Mouse (Mus musculus) liver (tissue): ENCODE data around the gene Pjvk.
"Not testable (repeated sequence)": the region's sequence is repeated elsewhere in the genome, so short reads cannot be mapped to it uniquely, and the experiment has no call there.

ENCODE experiments used
- DNase-seq: peaks from one replicate; pipeline ENCODE4 v3.0.0-alpha.2; 2020; ENCODE audit warnings: mixed read lengths

The Pjvk gene

DNA sequence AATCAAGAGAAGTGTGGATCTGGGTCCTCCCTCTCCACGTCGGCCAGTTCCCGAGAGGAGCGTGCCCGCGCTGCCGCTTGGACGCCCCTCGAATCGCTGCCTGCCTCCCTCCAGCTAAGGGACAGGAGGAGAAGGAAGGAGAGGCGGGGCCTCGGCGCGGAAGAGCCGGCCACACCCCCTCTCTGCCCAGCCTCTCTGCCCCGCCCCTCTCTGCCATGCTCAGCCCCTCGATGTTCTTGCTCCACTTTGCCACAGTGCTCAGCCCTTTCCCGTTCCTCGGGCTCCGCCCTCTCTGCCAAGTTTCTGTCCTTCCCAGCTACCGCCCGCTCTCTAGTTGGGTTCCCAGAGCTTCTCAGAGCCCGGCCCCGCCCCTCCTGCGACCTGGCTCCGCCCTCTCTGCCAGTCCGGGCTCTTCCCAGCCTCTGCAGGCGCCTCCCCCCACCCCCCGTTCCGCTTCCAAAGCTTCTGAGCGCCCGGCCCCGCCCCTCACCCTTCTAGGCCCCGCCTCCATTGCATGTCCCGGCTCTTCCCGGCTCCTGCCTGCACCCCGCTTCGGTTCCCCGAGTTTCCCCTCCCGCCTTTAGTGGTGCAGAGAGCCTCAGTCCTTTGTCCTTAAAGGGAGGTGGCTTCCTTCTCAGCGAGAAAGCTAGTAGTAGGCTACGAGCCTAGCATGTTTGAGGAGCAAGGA lies at the start of gene Pjvk, which contains the start of gene Prkra:
Gene Pjvk, plus strand, starts transcription at position 594 of the 688 bp plus-strand sequence.
Gene Prkra, minus strand, starts transcription at position 133 of the 688 bp plus-strand sequence.
- DNase-seq: peak; percentile 98

DNA sequence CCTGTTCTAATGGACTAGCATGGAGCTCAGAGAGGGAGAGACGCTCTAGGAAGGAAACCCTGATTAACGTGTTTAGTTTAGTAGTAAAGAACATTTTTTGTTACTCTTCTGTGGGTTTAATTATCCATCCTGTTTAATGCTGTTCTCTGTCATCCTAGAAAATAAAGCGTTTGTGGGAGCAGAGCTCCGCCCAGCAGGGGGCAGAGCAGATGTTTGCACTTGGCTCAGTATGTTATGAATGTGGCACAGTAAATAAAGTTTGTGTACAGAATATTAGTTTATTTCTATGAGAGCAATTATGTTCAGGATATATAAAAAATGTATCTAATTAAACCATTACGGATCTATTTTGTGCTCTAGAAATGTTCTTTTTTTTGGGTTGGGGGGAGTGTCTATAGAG lies 49.1 kb upstream of the Pjvk start:
- DNase-seq: no peak

DNA sequence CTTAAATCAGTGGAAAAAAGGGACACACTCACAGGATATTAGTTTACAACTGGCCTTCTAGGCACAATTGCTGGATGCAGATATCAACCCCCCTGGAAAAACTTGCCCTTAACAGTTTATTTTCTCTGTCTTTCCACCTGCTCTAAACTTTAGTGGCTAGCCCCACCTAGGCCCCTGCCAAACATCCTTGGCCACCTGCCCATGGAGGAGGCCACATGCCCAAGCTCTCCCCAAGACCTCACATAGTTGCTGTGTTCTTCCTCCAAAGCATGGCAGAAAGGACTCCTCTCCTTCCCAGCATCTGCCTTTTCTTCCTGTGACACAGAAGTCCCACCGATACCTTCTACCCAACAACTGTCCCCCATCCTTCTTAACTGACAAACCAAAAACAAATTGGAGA lies 46.0 kb upstream of the Pjvk start:
- DNase-seq: no peak

DNA sequence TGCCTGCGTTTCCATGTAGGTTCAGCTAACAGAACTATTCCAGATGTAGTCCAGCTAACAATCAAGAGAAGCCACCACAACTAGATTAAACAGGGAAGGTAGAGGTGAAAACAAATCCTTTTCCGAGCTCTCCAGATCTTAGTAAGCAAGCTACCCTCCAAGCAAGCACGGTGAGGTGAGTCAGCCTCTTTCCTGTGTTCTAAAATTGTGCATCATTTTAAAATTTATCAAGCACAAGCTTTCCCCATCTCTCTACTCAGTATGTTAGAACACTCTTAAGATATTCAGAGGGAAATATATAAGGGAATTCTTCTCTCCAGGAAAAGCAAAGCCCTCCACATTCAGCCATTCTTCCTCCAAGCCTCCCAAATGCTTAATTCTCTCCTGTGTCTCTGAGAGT lies 41.6 kb upstream of the Pjvk start:
- DNase-seq: no peak

DNA sequence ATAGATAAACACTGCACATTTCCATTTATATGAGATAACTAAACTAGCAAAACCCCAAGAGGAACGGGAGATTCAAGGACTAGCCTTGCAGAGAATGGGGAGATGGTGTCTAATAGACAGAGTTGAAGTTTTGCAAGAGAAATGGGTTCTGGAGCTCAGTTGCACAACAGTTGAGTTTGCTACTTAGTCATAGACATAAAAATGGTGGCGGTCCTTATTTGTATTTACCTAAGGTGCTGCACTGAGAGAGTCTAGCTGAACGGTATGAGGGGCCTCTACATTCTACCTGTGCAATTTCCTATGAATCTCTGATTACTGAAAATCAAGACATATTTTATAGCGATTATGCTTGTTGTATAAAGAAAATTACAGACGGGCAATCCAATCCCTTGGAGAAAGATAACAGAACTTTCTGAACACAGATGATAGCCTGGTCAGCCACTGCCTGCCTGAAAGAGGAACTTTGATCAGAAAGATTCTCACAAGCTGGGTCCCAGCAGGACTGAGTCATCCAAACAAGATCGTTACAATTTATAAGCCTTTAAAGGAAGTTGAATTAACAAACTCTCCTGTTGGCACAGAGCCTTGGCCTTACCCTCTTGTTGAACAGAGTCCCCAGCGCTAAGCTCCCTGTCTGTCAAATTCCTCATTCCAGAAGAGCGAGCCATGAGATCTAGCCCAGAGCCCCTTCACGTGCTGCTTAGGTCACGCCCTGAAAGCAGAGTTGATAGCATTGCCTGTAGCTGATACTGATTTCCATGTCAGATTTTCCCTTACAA lies 37.8 kb upstream of the Pjvk start:
- no peak for DNase-seq

DNA sequence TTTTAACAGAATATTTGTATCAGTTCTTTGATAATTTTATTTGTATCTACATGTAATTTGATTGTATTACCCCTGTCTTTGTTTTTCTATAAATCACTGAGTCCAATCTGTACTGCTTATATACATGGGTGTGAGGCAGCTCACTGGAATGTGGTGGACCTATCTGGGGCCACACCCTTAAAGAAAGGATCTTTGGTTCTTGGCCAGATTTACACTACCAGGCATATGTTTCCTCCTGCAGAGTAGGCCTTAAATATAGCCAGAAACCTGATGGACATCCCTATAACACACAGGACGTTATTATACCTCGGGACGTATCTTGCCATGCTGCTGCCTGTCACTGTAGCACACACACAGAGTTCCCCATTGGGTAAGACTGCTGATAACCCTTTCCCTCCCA lies 36.3 kb upstream of the Pjvk start:
- DNase-seq: no peak

DNA sequence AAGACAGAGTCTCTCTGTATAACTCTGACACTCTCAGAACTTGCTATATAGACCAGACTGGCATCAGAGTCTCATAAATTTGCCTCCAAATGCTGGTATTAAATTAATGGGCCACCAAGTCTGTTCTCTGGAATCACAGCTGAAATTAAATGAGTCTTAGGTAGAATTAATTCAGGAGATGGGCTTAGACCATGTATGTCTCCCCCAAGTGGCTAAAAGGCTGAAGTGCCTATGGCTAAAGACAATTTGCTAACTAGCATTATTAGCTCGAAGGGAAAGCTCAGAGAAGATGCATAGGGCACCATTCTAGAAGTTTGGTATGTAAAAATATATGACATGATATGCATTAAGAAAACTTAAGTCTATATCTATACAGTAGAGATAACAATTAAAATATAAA lies 30.2 kb upstream of the Pjvk start:
- no peak for DNase-seq

DNA sequence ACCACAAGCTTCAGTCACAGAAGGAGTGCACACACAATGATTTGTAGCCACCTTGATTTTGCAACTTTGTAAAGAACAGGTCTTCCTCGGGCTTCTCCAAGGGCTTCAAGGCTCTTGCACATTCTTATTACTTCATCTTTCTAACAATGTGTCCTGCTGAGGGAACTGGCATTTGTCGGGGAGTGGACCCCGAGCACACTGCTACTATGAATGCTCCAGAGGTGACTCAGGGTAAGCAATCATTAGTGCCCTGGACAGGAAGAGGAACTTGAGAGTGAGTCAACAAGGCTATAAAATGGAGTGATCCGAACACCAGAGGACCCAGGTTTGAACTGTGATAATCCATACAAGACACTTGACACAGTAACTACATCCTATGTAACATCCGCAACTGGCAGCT lies 28.1 kb upstream of the Pjvk start:
- DNase-seq: no peak

DNA sequence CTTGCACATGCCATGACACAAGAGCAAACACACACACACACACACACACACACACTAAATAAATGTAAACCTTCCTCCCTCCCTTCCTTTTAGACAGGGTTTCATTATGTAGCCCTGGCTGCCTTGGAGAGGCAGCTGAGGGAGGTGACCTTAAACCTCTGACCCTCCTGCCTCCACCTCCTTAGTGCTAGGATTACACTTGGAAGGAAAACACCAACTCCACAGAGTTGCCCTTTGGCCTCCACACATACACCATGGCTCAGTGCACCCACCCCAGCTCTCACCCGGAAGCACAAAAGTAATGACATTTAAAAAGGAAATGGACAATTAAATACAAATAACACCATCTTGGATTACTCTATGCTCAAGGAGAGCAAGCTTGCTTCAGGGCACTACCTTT lies 26.6 kb upstream of the Pjvk start:
- no peak for DNase-seq

DNA sequence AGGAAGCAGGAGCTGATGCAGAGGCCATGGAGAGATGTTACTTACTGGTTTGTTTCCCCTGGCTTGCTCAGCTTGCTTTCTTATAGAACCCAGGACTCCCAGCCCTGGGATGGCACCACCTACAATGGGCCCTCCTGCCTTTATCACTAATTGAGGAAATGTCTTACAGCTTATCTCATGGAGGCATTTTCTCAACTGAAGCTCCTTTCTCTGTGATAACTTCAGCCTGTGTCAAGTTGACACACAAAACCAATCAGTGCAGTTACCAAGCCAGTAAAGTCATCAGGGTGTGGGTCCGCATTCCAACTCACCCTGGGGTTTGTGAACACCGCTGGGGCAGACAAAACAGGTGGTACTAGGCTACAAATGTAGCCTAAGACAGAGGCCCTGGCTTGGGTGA lies 26.0 kb upstream of the Pjvk start:
- not testable (repeated sequence) for DNase-seq

DNA sequence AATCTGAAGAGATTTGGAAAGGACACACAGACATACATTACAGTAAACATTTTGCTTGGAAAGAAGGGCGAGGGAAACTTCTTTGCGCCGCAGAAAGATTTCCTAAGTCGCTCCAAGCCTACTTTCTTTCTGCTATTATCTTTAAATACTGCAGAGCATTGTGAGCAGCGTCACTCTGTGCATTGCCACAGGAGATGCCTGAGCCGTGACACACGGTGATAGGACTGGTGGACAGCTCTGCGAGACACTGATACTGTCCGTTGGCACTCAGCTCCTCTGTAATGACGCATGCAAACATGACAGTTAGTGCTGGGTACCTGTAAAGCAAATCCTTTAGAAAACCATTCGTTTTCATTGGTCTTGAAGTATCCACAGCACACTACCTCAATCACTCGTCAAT lies 18.0 kb upstream of the Pjvk start:
- DNase-seq: no peak

DNA sequence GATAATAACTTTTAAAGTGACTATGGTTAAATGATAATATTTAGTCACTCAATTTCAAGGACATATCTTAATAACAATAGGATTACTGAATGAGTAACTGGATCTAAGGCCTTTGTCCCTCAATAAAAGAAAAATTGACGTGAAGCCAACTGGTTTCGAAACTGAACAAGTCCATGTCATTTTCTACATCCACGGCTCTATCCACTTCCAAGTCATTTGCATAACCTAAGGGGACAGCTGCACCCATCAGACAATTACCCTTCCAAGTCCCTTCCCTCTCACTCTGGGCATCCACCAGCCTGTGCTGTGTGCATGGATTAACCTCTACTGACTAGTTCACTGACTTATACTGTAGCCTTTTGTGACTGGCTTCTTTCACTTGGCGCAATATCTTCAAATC lies 16.7 kb upstream of the Pjvk start:
- no peak for DNase-seq

DNA sequence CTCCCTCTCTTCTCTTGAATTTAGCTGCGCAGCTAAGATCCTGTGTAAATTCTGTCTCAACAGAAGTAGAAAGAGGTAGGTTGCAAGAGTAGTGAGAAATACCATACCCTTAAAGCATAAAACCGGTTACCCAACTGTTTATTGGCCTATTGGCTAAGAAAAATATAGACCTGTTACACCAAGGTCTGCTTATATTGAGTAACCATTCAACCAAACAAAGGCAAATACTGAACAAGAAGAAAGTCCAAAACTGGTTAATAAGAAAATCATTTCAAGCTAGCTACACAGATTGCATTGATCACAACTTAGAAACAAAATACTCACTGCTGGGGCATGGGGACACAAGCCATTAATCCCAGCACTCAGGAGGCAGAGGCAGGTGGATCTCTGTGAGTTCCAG lies 8.6 kb upstream of the Pjvk start:
- no peak for DNase-seq

DNA sequence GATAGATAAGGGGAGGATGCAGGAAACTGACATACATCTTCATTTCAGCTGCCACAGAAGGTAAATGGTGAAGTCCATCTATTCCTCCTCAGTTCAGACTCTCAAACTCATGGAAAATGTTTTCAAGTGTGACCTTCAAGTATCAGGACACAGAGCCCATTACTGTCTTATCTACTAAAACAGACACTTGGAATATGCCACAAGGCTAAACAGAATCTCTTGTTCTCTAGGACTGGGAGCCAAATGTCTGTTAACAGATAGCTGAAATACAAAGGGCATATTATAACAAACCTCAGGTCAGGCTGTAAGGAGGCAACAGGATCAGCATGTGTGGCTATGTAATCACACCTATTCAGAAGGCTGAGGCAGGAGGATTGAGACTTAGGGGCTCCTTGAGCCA lies 4.5 kb upstream of the Pjvk start:
- no peak for DNase-seq

DNA sequence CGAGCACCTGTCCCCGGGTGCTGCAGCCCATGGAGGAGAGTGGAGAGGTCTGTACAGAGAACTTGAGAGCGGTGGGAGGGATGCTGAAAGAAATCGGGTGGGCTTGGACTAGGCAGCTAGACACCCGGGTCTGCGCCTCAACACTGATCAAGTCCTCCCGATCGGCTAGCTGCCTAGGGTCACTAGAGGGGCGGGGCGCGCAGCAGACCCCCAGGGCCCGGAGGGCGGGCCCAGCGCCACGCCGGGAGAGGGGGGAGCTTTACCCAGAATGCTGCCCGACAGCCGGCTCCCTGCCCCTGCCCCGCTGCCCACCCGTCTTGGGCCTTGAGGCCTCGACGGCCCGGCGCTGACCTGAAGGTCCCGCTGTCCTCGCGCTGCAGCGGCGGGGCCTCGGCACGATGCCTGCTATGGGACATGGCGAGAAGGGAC lies 821 bp upstream of the Pjvk start:
- DNase-seq: peak; percentile 29

DNA sequence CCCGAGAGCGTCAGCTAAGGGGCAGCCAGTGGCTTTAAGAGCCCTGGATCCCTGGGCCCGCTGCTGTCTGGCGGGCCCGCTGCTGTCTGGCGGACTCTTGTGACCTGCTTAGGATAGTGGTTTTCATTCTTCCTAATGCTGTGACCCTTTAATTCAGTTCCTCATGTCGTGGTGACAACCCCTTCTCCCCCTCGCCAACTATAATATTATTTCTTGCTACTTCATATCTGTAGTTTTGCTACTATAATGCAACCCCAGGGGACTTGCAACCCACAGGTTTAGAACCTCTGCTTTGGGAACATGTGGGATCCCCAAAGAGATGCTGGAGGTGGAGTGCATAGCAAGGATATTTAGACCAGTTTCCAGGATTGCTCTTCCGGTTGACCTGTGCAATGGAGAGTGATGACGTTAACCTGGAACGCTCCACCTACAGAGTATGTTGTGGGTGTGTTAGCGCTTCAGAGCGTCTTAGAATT lies 428 bp downstream of the Pjvk start:
- no peak for DNase-seq

DNA sequence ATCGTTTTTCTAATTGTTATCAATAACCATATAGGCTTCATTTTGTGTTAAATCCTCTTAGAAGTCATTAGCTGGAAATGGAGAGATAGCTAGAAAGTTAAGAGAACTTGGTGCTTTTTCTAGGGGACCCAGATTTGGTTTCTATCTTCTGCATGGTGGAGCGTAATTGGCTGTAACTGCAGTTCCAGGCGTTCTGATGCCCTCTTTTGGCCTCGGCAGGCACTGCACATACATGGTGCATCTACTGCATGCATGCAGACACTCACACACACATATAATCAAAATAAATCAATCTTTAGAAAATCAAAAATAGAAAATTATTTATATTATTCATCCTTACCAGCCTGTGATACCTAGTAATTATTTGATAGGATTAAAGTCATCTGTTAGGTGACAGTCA lies 4.8 kb downstream of the Pjvk start:
- no peak for DNase-seq

DNA sequence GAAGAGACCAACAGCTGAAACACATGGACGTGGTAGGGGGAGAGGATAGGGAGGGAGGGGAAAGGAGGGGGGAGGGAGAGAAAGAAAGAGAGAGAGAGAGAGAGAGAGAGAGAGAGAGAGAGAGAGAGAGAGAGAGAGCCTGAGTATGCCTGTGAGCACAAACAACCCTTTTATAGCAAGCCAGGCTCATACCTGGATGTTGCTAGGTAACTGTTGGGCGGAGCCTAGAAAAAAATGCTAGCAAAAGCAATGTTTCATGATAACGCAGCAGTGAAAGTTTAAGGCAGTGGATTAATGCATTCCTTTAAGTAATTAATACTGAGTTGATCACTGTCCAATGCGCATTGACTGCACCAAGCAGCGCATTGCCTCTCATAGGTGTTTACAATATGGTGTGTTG lies 6.4 kb downstream of the Pjvk start:
- DNase-seq: no peak

DNA sequence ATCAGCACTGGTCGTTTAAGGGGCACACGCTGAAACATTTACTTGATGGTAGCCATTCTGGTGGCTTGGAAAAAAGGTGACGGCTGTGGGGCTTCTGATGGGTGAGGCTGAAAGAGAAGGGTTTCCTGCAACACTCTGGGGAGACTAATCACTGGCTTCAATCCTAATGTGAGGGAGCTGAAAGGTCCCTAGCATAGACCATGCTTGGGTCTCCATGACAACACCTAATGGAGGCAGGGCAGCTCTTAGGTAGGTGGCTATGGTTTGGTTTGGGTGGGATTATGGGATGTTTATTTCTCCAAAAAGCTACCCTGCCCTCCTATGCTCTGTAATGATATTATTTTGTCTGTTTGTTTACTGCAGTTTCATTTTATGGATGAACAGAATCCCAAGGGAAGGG lies 7.2 kb downstream of the Pjvk start:
- no peak for DNase-seq

DNA sequence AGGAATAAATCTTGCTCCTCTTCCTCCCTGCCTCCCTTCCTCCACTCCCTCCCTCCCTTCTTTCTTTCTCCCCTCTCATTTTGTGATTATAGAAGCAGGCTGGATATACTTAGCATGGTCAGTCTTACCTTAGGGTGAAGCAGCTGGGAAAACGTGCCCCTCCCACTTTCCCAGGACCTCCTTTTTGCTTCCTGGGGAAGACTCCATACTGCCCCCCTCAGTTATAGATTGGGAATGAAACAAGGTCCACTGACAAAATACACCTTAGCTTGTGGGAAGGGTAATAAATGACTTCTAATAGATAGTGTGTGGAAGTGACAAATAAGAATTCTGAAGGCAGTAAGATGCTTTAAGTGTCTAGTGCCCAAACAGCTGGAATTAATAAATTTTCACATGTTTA lies 7.7 kb downstream of the Pjvk start:
- no peak for DNase-seq

DNA sequence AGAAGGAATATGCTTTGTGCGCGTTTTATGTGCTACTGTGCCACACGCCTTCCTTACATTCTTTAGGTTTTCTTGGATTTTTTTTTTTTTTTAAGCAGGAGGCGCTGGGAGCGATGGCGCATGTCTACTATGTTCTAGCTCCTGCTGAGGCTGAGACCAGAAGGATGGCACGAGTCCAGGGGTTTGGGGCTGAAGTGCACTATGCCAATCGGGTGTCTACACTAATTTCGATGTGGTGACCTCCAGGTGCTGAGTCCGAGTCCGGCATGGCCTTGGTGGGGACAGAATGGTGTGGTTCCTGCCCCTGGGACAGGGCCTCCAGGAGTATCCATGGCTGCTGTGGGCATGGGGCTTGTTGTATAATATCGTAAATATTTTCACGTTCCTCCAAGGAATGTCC lies 10.3 kb downstream of the Pjvk start:
- no peak for DNase-seq

DNA sequence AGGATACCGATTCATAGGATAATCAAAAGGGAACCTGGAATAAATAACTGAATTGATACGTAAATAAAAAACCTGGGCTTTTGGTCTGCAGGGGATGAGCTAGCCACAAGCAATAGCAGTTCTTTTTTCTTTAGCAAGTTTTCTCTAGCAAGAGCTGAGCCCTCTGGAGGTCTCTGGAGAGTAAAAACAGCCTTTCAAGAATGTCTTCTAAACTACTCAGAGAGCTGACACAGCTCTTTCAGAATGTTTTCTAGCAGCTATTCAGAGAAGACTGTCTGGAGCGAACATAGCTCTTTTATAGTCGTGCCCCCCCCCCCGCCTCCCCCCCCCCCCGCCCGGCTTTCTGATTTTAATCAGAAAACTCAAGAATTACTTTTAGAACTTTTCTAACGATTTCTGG lies 11.1 kb downstream of the Pjvk start:
- DNase-seq: no peak

DNA sequence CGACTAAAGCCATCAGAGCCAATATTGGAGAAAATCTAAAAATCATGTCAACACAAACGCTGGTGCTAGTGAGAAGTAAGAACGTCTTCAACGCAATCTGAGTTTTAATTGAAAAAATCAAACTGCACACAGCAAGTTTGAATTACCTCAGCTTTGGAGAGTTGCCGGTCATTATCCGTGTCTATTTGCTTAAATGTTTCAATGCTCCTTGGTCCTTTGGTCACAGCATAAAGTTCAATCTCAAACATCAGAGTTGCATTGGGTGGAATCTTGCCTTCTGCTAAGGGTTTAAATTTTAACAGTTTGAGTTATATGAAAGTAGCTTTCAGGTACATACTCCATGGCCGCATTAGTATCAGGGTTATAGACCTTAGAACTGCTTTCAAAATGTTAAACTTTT lies 17.3 kb downstream of the Pjvk start:
- DNase-seq: no peak

DNA sequence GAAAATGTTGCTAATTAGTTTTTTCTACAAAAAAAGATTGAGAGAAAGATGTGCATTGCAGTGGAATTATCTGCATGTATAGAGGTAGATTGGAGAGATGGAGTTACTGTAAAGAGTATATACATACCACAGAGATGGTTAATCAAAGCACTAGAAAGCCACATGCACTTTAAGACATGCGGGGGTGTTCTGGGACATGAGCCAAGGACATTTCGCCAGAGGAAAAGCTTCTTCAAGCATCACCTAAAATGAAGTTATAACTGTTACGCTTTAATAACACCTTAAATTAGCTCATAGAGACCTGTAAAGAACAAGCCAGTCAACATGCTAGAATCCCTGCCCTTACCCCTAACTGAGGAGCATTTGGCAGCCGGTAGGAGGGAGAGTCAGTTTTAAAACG lies 18.9 kb downstream of the Pjvk start:
- no peak for DNase-seq

DNA sequence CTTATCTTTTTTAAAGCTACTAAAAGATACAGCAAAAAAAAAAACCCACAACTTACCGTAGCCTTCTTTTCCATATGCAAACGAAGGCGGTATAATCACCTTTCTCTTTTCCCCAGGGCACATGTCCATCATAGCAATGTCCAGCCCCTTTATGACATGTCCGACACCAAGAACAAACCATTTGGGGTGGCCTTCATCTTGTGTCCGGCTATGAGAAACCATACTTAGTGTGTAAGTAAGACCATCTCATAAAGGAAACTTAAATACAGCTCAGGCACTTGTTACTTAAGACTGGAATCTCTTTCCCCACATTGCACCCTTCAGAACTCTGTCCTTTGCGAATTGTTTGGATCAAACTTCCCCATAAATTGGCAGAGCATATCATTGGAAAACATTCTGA lies 23.4 kb downstream of the Pjvk start:
- DNase-seq: no peak
